Mouse (Mus musculus) limb, embryonic 15.5 days (tissue): ENCODE results near the gene Clec10a. TPM values are rescaled to one million over a fixed set of nuclear protein-coding genes. Genes with fewer than 3 reads are reported as not detected.
"Not testable (repeated sequence)": the region's sequence is repeated elsewhere in the genome, so short reads cannot be mapped to it uniquely, and the experiment has no call there.

Experiments
- ATAC-seq: fragments of 200-750 bp; cut with Nextera tagmentation; 2 replicates; pipeline ENCODE4 v1.8.0; 2017; ENCODE audit warnings: low read depth, moderate TSS enrichment; ENCODE audit not compliant: insufficient number of reproducible peaks, low FRiP score, low TSS enrichment
- H3K27ac ChIP-seq: fragments of 300-500 bp; sonication (generic); 2 replicates; pipeline ENCODE4 v1.5.1; 2015; ENCODE audit warnings: moderate library complexity, mild to moderate bottlenecking, inconsistent platforms
- H3K27me3 ChIP-seq: fragments of 300-500 bp; sonication (generic); 2 replicates; pipeline ENCODE4 v1.6.1; 2015; ENCODE audit warnings: inconsistent platforms
- H3K36me3 ChIP-seq: fragments of 300-500 bp; sonication (generic); 2 replicates; pipeline ENCODE4 v1.6.1; 2015; ENCODE audit warnings: inconsistent platforms
- H3K4me1 ChIP-seq: fragments of 300-500 bp; sonication (generic); 2 replicates; pipeline ENCODE4 v1.6.1; 2015; ENCODE audit warnings: inconsistent platforms
- H3K4me2 ChIP-seq: fragments of 300-500 bp; sonication (generic); 2 replicates; pipeline ENCODE4 v1.6.1; 2015; ENCODE audit warnings: mild to moderate bottlenecking, inconsistent platforms
- H3K4me3 ChIP-seq: fragments of 300-500 bp; sonication (generic); 2 replicates; pipeline ENCODE4 v1.5.1; 2015; ENCODE audit warnings: mild to moderate bottlenecking, inconsistent platforms
- H3K9ac ChIP-seq: fragments of 300-500 bp; sonication (generic); 2 replicates; pipeline ENCODE4 v1.6.1; 2015; ENCODE audit warnings: inconsistent platforms
- H3K9me3 ChIP-seq: fragments of 300-500 bp; sonication (generic); 2 replicates; pipeline ENCODE4 v1.6.1; 2016; ENCODE audit warnings: inconsistent platforms
- WGBS: fragments of 180-500 bp; shearing (Covaris S2); methylation state at CpG from one replicate; pipeline ENCODE4 v1.1.7; 2015; 5-methylcytosine and 5-hydroxymethylcytosine counted together
- polyA plus RNA-seq: library from polyadenylated mRNA; unstranded; fragments of >200 nt; fragmentation: Nextera tagmentation; extraction: Ambion mirVana; gene quantifications from 2 replicates; pipeline ENCODE4 v1.2.1, GENCODE M21; 2015

Clec10a gene
- 1.8 and 2.3 TPM in 2 replicates for polyA plus RNA-seq

DNA sequence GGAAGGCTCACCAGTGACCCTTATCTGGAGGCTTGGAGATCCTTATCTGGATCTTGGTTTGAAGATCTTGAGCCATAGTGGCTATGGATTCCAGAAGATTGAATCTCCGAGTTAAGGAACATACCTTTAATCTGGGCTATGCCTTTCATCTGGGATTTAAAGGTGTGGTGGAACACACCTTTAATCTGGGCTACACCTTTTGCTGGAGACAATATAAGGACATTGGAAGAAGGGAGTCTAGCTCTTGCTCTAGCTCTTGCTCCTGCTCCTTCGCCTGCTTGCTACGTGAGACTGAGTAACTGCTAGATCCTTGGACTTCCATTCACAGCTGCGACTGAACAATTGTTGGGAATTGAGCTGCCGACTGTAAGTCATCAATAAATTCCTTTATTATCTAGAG is at the start of gene Clec10a:
Clec10a (plus strand) TSS at position 301 of the 400 bp plus-strand sequence.
- not testable (repeated sequence) for H3K4me2 ChIP-seq, H3K36me3 ChIP-seq, H3K9ac ChIP-seq, H3K9me3 ChIP-seq, H3K27me3 ChIP-seq, H3K4me3 ChIP-seq, H3K4me1 ChIP-seq, ATAC-seq, H3K27ac ChIP-seq
- WGBS, result no CpG with 5 or more reads among the region's 5 CpGs

DNA sequence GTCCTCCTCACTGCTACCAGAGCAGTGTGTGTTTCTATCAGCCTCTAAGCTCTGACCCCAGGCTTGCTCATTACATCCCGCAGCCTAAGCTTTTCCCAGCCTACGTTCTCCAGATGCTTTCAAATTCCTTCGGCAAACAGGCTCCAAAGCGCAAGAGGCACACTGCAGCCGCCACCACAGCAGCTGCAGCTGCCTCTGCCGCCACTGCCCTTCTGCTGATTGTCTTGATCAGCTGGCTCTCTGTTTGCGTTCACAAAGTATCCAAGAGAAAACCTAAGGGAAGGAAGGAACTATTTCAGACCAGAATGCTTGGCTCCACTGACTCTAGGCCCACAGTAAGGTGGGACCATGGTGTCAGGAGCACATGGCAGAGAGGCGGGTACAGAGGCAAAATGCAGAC is 48.9 kb upstream of the Clec10a start:
- no peak overlapping the region for H3K27ac ChIP-seq
- H3K36me3 ChIP-seq, result no peaks in the 10 kb centered on the region
- no peak overlapping the region for H3K4me3 ChIP-seq
- no peaks in the 10 kb centered on the region for H3K9me3 ChIP-seq
- no peaks in the 10 kb centered on the region for H3K4me1 ChIP-seq
- H3K9ac ChIP-seq, result no peak overlapping the region
- WGBS, result 65% methylated on average over 8 of the region's 8 CpGs
- ATAC-seq, result no peak
- no peaks in the 10 kb centered on the region for H3K27me3 ChIP-seq
- no peak overlapping the region for H3K4me2 ChIP-seq

DNA sequence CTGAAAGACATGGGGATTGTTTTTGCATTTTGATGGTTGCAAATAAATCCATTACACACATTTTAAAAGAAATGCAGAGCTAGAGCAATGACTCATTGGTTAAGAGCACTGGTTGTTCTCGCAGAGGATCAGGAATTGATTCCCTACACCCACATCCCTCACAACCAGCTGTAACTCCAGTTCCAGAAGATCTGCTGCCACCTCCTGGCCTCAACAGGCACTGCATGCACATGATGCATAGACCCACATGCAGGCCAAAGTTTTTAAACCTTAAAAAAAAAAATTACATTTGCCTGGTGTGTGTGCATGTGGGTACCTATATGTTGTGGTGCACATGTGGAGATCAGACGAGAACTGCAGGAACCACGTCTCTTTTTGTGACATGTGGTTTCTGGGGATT is 45.9 kb upstream of the Clec10a start:
- WGBS, result 61% methylated on average over 3 of the region's 3 CpGs
- Histone ChIP-seq H3K4me3 (no peak overlapping the region), H3K36me3 (no peaks in the 10 kb centered on the region), H3K9me3 (no peaks in the 10 kb centered on the region), H3K27me3 (no peaks in the 10 kb centered on the region), H3K4me2 (no peak overlapping the region), H3K27ac (no peak overlapping the region), H3K9ac (no peak overlapping the region), H3K4me1 (no peaks in the 10 kb centered on the region)
- no peak for ATAC-seq

DNA sequence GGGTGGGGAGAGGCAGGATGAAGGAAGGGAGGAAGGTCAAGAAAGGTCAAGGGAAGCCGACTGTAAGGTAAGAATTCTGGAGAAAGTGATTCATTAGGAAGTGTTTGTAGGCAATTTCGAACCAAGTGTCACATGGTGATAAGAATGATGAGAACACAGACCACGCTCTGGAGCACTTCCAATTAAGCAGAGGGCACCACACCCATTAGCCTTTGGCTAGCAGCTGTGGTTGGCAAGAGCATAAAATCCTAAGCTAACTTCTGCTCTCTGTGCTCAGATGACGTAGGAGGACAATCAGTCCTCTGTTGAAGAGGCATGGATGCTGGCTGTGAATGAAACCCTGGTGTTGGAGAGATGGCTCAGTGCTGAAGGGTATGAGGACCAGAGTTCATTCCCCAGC is 41.4 kb upstream of the Clec10a start:
- Histone ChIP-seq H3K4me1 (no peaks in the 10 kb centered on the region), H3K27me3 (no peaks in the 10 kb centered on the region), H3K9me3 (no peaks in the 10 kb centered on the region), H3K4me3 (no peak overlapping the region), H3K9ac (no peak overlapping the region), H3K36me3 (no peaks in the 10 kb centered on the region), H3K4me2 (no peak overlapping the region), H3K27ac (no peak overlapping the region)
- no peak for ATAC-seq
- 35% methylated on average over 4 of the region's 4 CpGs for WGBS

DNA sequence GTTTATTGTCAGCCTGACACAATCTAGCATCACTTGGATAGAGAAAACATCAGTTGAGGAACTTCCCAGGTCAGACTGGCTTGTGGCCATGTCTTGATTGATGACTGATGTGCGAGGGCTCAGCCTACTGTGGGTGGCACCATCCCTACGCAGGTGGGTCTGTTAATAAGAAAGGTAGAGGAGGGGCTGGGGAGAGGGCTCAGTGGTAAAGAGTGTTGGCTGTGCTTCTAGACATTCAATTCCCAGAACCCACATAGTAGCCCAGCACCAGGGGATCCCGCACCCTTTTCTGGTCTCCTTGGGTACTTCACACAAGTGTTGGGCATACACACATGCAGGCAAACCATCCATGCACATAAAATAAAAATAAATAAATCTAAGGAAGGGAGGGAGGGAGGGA is 40.1 kb upstream of the Clec10a start:
- H3K4me1 ChIP-seq, result no peaks in the 10 kb centered on the region
- H3K4me2 ChIP-seq, result no peak overlapping the region
- H3K27ac ChIP-seq, result no peak overlapping the region
- no peak for ATAC-seq
- no peaks in the 10 kb centered on the region for H3K36me3 ChIP-seq
- H3K9ac ChIP-seq, result no peak overlapping the region
- 90% methylated on average over 3 of the region's 3 CpGs for WGBS
- no peaks in the 10 kb centered on the region for H3K9me3 ChIP-seq
- H3K27me3 ChIP-seq, result no peaks in the 10 kb centered on the region
- H3K4me3 ChIP-seq, result no peak overlapping the region

DNA sequence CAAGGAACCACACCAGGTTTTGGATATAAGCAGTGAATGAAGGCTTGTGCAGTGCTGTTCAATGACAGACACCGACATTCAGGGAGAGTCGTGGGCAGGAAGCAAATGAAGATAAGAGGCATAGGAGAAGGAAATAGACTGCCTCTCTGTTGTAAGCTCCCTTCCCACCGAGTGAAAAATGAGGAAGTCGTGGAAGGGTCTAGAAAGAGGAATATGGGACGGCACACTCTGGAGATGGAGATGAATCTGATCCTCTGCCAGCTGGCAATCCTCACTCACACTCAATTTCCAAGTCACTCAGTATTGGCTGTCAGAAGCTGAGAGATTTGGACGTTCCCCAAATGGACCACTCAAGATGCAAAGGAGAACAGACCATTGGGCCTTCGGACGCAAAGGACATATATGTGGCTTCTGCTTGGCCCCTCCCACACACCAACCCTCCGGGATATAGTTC is 26.0 kb upstream of the Clec10a start, which contains the start of gene Mgl2:
Mgl2 (plus strand) TSS at position 404 of the 454 bp plus-strand sequence.
- Histone ChIP-seq H3K27me3 (no peaks in the 10 kb centered on the region), H3K27ac (no peak within 1 kb of the TSS)
- 72% methylated on average over 9 of the region's 9 CpGs for WGBS

DNA sequence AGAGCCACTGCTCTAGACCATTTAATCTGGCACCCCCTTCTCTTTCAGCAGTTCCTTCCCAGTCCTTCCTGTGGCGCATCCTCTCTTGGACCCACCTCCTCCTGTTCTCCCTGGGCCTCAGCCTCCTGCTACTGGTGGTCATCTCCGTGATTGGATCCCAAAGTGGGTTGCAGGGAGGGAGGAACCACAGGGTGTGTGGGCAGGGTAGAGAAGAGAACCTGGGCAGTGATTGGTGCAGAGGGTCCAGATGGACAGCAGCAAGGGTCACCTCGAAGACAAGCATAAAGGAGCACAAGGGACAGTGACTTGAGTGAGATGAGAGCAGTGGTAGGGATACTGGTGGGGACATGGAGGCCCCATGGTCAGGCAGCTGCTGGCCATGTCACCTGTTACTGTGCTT is 21.0 kb upstream of the Clec10a start:
- H3K4me2 ChIP-seq, ATAC-seq, H3K36me3 ChIP-seq, H3K9ac ChIP-seq, H3K27me3 ChIP-seq, H3K4me3 ChIP-seq, H3K27ac ChIP-seq, H3K4me1 ChIP-seq, H3K9me3 ChIP-seq: not testable (repeated sequence)
- 72% methylated on average over 3 of the region's 3 CpGs for WGBS

More for the DNA sequence above, 26.0 kb upstream of the Clec10a start, which contains the start of gene Mgl2:
- Histone ChIP-seq H3K4me3 (no peak within 1 kb of the TSS), H3K36me3 (no peaks in the 10 kb centered on the region), H3K4me2 (no peak within 1 kb of the TSS), H3K4me1 (no peaks in the 10 kb centered on the region), H3K9ac (no peak within 1 kb of the TSS), H3K9me3 (no peaks in the 10 kb centered on the region)
- ATAC-seq, result no peak

DNA sequence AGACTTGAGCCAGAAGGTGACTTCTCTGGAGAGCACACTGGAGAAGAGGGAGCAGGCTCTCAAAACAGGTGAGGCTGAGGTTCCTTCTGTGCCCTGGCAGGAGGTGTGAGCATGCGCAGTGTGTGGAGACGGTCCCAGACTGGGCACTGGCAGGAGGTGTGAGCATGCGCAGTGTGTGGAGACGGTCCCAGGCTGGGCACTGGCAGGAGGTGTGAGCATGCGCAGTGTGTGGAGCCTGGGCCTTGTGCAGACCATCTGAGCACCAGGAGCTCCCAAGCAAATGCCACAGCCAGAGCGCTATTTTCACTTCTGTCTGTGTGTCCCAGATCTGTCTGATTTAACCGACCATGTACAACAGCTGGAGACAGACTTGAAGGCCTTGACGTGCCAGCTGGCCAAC is 20.1 kb upstream of the Clec10a start:
- not testable (repeated sequence) for ATAC-seq

DNA sequence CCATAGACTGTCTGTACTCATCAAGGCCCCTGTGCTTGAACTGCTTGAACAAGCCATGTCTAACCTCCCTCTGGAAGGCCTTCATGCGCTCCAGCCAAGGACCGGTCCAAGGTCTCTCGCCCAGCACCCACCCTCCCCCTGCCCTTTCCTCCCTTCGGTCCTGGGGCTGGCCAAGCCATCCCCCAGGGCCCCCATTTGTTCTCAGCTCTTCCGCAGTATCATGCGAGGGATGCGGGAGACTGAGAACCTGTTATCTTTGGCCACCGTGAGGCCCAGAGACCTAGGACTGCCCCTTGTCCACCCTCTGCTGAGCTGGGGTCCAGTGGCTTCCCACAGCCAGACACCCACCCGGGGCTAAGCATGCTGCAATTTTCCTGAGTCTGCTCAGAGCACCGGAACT is 16.8 kb upstream of the Clec10a start:
- Histone ChIP-seq H3K4me2 (no peak overlapping the region), H3K4me3 (no peak overlapping the region), H3K27me3 (no peaks in the 10 kb centered on the region), H3K4me1 (no peaks in the 10 kb centered on the region), H3K27ac (no peak overlapping the region), H3K9ac (no peak overlapping the region), H3K9me3 (no peaks in the 10 kb centered on the region), H3K36me3 (no peaks in the 10 kb centered on the region)
- WGBS, result 82% methylated on average over 10 of the region's 10 CpGs
- ATAC-seq, result no peak

More for the DNA sequence above, 20.1 kb upstream of the Clec10a start:
- H3K4me2 ChIP-seq, H3K4me3 ChIP-seq, H3K4me1 ChIP-seq, H3K9ac ChIP-seq, H3K9me3 ChIP-seq, H3K36me3 ChIP-seq, H3K27me3 ChIP-seq, H3K27ac ChIP-seq: not testable (repeated sequence)
- WGBS, result 90% methylated on average over 8 of the region's 8 CpGs

DNA sequence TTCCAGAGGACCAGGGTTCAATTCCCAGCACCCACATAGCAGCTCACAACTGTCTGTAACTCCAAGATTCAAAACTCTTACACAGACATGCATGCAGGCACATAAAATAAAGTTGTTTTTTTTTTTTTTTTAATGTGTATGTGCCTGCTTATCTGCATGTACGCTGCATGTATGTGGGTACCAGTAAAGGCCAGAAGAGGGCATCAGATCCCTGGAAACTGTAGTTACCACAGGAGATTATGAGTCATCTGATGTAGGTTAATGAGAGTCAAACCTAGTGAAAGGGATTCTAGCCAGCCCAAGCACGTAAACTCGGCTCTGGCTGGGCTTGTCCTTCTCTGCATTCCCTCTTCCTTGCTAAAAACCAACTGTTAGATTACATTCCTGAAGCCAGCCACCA is 4.9 kb upstream of the Clec10a start:
- Histone ChIP-seq H3K9me3 (no peaks in the 10 kb centered on the region), H3K4me3 (no peak overlapping the region), H3K4me2 (no peak overlapping the region), H3K36me3 (no peaks in the 10 kb centered on the region), H3K9ac (no peak overlapping the region), H3K27me3 (no peaks in the 10 kb centered on the region), H3K4me1 (no peaks in the 10 kb centered on the region), H3K27ac (no peak overlapping the region)
- 61% methylated on average over 3 of the region's 3 CpGs for WGBS
- ATAC-seq, result no peak

DNA sequence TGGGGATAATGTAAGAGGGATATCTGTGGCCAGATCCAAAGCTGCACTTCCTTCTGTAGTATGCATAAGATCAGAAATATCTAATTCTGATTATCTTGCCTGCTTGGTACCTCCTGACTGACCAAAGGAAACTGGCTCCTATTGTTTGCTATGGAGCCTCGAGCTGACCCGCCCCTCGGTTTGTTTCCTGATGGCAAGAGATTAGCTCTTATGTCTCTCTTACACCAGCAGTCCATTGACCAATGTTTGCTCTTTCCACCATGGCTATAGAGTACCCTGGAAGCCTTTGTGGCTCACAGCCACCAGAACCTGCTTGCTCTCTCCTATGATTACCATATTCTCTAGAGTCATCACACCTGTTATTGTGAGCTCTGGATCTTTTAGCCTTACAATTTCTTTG is 6.3 kb downstream of the Clec10a start:
- no peak overlapping the region for H3K4me2 ChIP-seq
- no peaks in the 10 kb centered on the region for H3K4me1 ChIP-seq
- WGBS, result 65% methylated on average over 3 of the region's 3 CpGs
- no peak for ATAC-seq
- H3K9me3 ChIP-seq, result no peaks in the 10 kb centered on the region
- no peak overlapping the region for H3K9ac ChIP-seq
- H3K4me3 ChIP-seq, result no peak overlapping the region
- no peak overlapping the region for H3K27ac ChIP-seq
- no peaks in the 10 kb centered on the region for H3K36me3 ChIP-seq
- H3K27me3 ChIP-seq, result no peaks in the 10 kb centered on the region

DNA sequence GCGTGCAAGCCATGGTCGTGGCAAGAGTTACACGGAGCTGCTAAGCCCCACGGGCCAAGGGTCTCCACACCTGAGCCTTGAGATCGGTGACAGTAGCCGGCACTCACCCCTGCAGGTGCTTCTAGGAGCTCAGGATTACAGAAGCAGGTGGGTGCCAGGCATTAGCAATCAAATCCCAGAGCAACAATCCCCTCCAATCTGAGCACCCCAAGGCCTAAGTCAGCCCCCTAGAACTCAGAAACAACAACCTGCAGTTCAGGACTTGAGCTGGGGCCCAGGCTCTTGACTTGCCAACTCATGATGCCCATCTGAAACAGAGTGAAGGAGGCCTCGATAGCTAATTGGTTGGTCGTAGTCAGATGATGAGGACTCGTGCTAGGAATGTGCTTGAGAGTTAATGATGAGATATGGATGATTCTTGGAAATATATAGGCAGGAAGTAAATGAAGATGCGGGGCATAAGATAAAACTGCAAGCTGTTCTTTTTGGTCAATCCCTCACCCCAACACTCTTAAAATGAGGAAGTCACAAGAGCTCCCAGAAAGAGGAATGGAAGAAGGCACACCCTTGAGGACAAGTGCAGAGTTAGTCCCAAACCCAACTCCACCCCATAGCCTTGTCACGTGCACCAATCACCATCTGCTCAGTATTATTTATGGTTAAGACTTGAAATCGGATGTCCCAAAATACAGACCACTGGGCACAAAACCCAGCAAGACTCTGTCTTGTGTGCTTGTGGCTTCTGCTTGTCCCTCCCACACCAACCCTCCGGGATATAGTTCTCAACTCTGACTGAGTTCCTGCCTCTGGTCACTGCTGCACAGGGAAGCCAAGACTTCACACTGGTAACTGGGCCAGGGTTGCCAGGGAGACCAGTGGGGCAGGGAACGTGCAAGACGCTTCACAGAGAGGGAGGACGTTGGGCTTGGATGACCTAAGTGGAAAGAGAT is 10.2 kb downstream of the Clec10a start:
- 71% methylated on average over 16 of the region's 16 CpGs for WGBS
- H3K4me1 ChIP-seq, result no peaks in the 10 kb centered on the region

More for the DNA sequence above, 10.2 kb downstream of the Clec10a start:
- H3K4me2 ChIP-seq, result no peak overlapping the region
- H3K4me3 ChIP-seq, result no peak overlapping the region
- no peaks in the 10 kb centered on the region for H3K27me3 ChIP-seq
- H3K27ac ChIP-seq, result no peak overlapping the region
- H3K36me3 ChIP-seq, result no peaks in the 10 kb centered on the region
- no peak for ATAC-seq
- no peaks in the 10 kb centered on the region for H3K9me3 ChIP-seq
- H3K9ac ChIP-seq, result no peak overlapping the region
